Mouse (Mus musculus): ENCODE results near the gene Pla2g1b.

Pla2g1b gene

DNA sequence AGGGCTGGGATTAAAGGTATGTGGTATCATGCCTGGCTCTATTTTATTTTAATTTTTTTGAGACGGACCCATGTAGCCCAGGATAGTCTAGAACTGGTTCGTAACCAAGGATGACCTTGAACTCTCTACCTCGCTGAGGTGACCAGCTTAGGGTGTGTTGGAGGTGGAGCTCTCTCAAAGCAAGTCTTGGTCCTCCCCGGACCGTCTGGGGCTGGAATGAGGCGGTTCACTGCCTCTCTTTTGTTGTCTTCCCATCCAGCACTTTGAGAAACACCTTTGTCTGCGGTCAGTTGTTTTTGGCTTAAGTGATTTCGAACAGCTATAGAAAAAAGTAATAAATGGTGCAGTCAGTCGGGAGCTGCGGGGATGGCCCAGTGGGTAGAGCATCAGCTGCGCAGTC is 21.9 kb upstream of the Pla2g1b start:
- in situ Hi-C loops (cut with MboI, MseI) = loop anchor here (10.0 kb wide), 1 partner anchor 1039 kb away; no protein-coding TSS in a partner anchor

DNA sequence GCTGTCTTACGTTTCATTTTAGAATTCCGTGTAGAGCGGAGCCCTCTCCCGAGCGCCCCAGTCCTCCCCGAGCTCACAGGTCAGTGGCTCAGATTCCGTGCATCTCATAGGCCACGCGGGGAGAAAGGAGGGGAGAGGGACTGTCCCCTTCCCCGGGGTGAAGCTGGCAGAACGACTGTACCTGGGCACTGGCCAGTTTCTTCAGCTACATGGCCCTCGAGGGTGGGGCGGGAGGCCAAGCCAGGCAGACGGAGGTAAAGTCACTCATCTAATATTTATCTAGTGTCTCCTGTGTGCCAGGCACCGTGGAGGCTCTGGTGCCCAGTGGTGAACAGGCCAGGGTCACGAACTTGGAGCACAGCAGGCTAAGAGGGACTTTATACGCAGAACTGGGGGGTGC is 19.0 kb upstream of the Pla2g1b start:
- in situ Hi-C loops (cut with MboI, MseI) = loop anchor here (5.0 to 10.0 kb wide), 2 partner anchors 80 to 1042 kb away; no protein-coding TSS in a partner anchor

DNA sequence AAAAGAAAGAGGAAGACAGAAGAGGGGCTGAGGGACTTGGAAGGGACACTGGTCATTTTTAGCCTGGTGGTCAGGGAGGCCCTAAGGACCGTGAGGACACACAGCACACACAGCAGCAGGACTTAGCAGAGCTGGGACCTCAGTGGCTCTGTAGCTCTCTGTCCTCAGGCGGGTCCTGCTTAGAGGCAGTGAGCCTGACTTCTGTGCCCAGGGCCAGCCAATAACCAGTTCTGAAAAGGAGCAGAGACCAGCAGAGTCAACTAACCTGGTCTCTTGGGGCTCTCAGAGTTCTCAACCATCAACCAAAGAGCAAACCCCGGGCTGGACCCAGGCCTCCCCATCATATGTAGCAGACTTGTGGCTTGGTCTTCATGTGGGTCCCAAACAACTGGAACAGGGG is 16.8 kb upstream of the Pla2g1b start:
- in situ Hi-C loops (cut with MboI, MseI) = loop anchor here (5.0 to 10.0 kb wide), 2 partner anchors 82 to 1044 kb away; no protein-coding TSS in a partner anchor

DNA sequence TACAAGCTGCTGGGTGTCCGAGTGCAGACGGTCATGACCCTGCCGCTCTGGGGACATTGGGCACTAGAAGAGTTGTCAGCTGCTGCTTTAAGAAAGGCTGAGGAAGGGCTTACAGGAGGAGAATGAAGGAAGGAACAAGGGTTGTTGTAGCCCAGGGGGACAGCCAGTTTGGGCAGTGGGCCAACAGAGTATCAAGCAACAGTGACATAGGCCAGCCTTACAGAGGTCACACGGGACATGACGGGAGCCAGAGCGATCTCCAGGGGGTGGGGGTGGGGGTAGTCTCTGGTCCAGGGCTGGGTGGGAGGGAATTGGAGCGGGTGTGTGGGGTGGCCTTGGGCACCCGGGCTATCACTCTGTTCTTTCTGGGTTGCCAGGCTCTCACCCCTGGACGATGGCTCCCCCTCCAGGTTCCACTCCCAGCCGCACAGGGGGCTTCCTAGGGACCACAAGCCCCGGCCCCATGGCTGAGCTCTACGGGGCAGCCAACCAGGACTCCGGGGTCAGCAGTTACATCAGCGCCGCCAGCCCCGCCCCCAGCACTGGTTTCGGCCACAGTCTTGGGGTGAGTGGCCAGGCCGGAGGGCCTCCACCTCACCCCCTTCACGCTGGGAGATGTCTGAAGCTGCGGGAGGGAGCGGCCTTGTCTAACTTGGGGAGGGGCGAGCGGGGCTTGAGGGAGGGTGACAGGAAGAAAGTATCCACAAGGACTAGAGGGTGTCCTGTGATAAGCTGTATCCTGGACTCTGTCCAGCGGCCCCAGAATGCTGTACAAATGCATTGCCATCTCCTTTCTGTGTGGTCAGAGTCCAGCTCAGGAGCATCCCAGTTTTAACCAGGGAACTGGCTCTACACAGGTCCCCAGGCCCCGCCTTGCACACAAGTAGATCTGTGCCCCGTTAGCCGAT is 15.4 kb upstream of the Pla2g1b start:
- in situ Hi-C loops (cut with MboI, MseI) = no loop called here

DNA sequence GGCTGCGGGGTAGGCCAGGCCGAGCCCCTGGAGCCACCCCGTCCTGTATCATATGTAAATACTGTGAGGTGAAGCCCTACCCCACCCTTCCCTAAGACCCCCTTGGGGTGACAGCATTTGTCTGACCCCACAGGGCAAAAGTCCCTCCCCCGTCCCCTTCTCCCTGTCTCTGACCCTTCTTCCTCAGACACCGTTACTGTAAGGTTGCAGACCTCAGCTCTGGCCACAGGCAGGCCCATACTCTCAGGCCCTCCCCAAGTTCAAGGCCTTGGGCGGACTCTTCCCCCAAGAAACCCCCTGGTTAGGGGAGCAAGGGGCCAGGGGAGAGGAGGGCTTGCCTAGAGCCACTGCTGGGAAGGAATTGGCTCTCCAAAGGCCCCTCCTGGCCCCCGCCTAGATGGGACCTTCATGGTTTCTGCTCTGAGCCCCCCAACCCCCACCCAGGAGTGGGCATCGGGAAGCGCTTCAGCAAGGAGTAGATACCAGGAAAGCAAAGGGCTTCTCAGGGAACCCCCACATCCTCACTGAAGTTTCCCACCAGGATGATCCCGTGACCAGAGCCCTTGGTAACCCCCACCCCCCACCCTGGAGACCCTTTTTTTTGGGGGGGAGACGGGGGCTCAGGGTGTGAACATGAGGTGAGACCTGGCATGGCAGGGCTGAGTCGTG is 11.5 kb upstream of the Pla2g1b start:
- in situ Hi-C loops (cut with MboI, MseI) = loop anchor here (5.0 kb wide), 1 partner anchor 67 kb away; no protein-coding TSS in a partner anchor

DNA sequence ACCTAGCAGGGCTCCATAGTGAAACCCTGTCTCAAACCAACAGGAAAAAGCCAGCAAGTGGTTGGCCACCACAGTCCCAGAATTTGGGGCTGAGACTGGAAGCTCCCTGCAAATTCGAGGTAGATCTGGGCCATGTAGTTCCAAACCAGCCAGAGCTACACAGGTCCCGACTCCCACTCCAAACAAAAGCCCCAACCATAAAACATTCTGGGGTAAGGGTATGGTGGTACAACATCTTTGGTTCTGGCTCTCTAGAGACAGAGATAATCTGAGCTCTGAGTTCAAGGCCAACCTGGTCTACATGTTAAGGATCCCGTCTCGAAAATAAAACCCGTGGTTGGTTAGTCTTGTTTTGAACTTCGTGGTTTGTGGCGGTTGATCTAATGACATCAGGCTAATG is 10.2 kb upstream of the Pla2g1b start:
- in situ Hi-C loops (cut with MboI, MseI) = loop anchor here (5.0 kb wide), 1 partner anchor 69 kb away; no protein-coding TSS in a partner anchor

DNA sequence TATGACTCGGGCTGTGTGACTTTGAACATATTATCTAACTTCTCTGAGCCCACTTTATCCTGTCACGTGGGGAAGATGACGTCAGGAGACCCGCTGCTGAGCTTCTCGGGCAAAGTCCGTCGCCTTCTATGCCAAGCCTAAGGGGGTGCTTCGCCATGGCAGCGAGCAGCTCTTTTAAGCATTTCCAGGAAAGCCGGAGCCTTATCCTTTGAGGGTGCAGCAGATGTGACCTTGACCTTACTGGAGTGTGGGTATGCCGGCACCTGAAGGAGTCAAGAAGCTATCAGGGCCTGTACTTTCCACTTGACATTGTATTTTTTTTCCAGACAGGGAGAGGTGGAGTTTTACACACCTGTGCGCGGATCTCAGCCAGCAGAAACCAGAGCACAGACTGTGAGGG is 7.1 kb upstream of the Pla2g1b start:
- in situ Hi-C loops (cut with MboI, MseI) = loop anchor here (5.0 kb wide), 1 partner anchor 72 kb away; no protein-coding TSS in a partner anchor

DNA sequence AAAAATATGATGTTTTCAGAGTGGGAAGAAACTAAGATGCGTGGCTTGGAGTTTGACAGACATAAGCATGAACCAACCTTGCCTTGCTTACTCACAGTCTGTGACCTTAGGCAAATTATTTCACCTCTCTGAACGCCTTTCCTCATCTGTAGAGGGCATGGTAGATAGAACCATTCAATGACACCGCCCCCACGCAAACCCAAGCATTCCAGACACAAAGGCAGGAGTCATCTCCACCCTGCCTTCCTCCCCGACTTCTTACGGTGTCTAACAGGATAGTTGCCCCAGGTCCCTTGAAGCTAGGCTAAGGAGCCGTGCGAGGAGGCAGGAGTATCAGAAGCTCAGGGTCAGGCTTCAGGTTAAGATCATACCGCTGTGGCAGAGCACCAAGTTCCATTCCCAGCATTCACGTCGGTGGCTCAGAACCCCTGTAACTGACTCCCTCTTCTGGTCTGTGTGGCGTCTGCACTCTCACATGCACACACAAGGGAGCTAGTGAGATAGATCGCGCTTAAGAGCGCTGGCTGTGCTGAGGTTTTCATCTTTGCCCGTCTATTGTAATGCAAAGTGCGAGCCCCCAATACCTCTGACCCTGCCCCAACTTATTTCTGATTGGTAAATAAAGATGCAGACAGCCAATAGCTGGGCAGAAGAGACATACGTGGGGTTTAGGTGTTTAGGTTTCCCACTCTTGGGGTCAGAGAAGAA is 1.5 kb upstream of the Pla2g1b start:
- in situ Hi-C loops (cut with MboI, MseI) = no loop called here

DNA sequence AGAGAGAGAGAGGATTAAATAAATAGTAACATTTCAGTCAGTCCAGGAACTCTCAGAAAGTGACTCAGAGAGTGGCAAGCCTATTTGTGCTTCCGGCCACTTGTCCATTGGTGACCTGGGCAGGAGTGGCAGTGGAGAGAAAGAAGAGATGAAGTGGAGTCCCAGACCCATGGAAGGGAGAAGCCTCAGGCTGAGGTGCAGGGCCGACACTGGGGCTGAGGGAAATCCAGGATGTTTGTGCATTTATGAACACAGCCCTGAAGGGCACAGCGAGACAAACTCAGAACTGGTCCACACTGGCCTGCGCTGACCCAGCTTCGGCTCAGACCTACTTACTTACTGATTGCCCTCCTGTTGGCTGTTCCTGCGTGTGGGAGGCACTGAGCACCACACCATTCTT is 3.7 kb downstream of the Pla2g1b start:
- in situ Hi-C loops (cut with MboI, MseI) = no loop called here

DNA sequence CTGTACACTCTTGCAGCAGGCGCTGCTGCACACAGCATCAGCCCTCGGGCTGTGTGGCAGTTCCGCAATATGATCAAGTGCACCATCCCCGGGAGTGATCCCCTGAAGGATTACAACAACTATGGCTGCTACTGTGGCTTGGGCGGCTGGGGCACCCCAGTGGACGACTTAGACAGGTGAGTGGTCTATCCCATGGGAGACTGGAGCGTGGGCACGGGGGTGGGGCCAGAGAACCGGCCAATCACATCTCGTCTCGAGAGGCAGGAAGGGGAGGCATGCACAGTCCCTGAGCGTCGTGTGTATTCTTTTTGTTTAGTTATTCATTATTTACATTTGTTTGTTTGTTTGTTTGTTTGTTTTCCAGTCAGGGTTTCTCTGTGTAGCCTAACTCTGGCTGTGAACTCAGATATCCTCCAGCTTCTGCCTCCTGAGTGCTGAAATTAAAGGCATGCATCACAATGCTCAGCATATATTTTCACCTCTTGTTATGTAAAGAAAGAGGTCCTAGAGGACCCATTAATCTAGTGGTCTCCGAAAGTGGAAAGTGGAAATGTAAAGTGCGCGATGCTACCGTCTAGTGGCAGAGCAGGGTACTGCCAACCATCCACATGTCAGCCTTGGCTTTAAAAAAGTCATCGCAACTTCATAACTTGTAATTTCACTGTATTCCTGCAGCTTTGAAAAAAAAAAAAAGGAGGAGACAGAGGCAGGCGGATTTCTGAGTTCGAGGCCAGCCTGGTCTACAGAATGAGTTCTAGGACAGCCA is 4.9 kb downstream of the Pla2g1b start:
- in situ Hi-C loops (cut with MboI, MseI) = no loop called here

DNA sequence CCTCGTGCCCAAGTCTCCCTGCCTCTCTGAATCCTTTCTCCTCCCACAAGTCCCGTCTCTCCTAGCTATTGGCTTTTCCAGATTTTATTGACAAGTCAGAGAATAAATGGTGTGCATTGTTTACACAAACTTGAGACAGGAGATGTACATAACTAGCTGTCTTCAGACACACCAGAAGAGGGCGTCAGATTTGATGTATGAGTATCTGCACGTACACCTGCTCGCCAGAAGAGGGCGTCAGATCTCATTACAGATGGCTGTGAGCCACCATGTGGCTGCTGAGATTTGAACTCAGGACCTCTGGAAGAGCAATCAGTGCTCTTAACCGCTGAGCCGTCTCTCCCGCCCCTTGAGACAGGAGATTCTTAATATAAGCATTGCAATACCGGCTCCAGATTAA is 7.1 kb downstream of the Pla2g1b start:
- in situ Hi-C loops (cut with MboI, MseI) = no loop called here

DNA sequence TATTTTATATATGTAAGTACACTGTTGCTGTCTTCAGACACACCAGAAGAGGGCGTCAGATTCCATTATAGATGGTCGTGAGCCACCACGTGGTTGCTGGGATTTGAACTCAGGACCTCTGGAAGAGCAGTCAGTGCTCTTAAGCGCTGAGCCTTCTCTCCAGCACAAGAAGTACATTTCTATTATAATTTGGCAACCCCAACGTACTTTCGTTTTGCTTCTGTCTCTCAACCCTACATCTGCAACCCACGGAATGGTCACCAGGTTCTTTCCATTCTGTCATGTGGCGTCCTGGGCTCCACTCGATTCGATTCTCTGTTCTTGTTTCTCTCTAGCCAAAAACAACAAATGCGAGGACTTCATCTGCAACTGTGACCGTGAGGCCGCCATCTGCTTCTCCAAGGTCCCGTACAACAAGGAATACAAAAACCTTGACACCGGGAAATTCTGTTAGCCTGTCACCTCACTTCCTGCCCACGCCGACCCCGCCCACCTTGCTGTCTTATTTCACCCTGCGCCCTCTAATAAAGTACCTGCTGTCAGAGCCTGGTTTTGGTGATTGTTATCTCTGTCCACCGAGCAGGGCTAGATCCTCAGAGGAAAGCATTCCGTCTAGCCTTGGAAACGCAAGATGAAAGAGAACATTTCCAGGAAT is 8.2 kb downstream of the Pla2g1b start:
- in situ Hi-C loops (cut with MboI, MseI) = no loop called here

DNA sequence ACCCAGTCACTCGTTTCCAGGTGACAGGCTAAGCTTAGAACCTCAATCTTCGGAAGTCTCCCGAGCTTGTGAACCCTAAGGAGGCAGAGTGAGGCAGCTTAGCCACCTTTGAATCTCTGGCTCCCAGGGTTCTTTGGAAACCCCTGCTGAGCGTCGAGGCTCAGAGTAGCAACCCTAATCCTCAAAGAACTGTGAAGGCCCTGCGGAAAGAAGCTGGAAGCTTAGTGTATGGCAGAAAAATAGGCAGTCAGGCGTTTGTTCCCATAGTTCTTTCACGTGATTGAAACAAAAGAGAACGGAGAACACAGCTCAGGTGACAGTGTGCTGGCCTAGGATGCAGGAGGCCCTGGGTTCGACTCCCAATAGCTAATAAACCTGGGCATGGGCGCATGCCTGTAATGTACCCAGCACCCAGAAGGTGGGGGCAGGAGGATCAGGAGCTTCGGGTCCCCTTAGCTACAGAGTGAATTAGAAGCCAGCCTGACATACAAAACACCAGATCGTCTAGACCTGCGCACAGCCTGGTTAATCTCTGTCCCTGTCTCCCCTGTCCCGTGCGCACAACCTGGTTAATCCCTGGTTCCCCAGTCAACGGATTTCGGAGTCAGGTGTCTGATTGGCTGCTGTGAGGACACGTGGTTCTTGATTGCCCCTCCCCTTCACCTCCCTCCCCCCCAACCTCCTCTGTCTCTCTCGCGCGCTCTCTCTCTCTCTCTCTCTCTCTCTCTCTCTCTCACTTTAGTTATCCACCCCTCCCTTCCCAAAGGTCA is 9.5 kb downstream of the Pla2g1b start:
- in situ Hi-C loops (cut with MboI, MseI) = no loop called here

DNA sequence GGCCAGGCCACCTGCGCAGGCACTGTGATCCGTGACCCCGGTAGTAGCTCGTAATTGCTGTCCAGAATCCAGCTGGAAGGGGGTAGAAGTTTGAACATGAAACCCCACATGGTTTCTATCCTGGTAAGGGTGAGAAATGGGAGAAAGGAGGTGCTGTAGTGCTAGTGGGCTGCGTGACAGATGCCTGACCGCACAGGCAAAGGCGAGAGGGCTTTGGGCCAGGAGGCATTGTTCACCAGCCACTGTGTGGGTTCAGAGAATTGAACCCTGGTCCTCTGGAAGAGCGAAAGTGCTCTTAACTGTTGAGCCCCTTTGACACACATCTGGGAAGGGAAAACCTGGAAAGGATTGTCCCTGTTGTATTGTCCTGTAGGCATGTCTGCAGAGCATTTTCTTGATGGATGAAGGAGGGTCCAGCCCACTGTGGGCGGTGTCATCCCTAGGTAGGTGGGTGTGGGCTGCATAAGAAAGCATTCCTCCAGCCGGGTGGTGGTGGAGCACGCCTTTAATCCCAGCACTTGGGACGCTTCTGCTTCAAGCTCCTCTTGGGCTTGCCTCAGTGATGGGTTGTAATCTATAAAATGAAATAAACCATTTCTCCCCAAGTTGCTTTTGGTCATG is 10.2 kb downstream of the Pla2g1b start:
- in situ Hi-C loops (cut with MboI, MseI) = no loop called here

DNA sequence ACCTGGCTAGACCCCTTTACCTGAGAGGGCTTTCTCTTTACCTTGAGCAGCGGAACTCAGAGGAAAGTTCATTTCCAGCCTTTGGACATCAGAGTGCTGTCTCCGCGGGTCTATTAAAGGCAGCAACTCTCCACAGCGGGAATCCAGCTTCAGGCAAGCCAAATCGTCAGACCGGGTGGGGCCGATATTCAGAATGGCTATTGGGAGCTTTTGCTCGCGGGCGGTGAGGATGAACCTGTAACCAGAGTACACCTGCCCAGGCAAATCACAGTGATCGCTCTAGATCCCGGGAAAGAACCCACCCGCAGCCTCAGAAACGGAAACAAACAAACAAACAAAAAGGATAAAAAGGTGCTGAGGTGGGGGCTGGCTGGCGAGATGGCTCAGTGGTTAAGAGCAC is 13.5 kb downstream of the Pla2g1b start:
- in situ Hi-C loops (cut with MboI, MseI) = no loop called here

DNA sequence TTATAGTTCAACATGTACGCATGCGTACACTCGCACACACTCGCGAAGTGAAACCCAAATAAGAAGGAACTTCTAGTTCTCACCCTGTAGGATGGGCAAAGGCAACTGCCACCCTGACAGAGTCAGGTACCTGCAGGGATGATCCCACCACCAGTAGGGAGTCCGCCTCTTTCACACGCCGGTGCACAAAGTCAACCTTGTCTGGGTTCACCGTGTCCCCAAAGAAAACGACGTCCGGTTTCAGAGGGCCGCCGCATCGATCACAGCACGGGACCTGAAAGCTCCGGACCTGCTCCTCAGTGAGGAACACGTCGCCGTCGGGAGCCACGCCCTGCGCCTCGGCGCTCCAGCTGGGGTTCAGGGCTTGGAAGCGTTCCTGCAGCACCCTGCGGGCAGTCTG is 14.0 kb downstream of the Pla2g1b start:
- in situ Hi-C loops (cut with MboI, MseI) = no loop called here

DNA sequence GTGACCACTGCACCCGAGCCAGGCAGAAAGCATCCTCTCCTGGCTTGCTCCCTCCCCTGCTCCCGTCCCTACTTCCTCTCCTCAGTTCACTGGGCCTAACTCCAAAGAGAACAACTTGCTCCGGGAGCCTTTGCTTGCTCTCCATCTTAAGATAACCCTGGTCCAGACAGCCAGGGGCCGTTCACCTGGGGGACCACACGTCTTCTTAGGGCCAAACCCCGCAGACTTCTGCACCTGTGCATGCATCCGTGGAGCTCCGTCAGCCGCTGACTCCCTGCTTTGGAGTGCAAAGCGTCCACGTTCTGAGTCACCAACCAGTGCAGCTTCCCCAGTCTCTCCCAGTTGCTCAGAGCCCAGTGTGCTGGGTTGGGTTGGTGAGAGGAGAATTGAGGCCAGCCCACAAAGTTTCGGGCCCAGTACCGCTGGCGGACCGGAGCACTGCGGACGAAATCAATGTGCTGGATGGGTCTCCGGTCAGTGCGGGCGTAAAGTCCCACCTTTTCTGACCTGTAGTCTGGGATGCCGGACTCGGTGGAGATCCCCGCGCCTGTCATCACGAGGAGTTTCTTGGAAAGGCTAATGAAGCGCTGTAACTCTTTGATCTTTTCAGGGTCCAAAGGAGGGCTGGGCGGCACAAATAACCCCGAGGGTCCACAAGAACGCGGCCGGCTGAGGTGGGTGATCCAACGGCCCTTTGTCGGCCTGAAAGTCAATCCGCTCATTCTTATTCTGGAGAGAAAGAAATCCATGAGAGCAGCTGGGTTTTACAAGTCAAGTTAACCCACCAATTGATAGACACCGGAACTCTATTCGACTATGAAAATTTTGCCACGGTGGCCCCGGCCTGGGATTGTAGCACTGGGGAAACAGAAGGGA is 16.6 kb downstream of the Pla2g1b start:
- in situ Hi-C loops (cut with MboI, MseI) = no loop called here

DNA sequence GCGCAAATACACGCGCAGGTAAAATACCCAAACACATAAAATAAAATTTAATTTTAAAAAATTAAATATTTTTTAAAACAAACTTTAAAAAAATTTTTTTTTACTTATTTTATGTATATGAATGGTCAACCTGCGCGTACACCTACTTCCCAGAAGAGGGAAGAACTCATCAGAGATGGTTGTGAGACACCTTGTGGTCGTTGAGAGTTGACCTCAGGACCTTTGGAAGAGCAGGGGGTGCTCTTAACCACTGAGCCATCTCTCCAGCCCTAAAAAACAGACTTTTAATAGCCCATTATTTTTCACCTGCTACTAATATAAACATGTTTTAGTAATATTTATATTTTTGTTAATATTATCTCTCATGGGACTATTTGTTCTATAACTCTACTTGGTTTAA is 17.3 kb downstream of the Pla2g1b start:
- in situ Hi-C loops (cut with MboI, MseI) = no loop called here
